Mouse (Mus musculus) intestine, embryonic 16.5 days (tissue): ENCODE measurements around the gene Cbarp. TPM values are rescaled to one million over a fixed set of nuclear protein-coding genes. Genes with fewer than 3 reads are reported as not detected.

Source experiments
- ATAC-seq: fragments of 200-750 bp; cut with Nextera tagmentation; 2 replicates; pipeline ENCODE4 v1.8.0; 2017; ENCODE audit warnings: moderate TSS enrichment, moderate library complexity
- H3K27ac ChIP-seq: fragments of 300-500 bp; sonication (generic); 2 replicates; pipeline ENCODE4 v1.5.1; 2014; ENCODE audit warnings: mild to moderate bottlenecking, low read length
- H3K27me3 ChIP-seq: fragments of 300-500 bp; sonication (generic); replicated peaks from 2 replicates; pipeline ENCODE4 v1.6.1; 2014; ENCODE audit warnings: low read length, control low read depth, mixed read lengths; ENCODE audit not compliant: control insufficient read depth, insufficient read depth
- H3K36me3 ChIP-seq: fragments of 300-500 bp; sonication (generic); 2 replicates; pipeline ENCODE4 v1.6.1; 2014; ENCODE audit warnings: low read length, control low read depth; ENCODE audit not compliant: control insufficient read depth, insufficient read depth
- H3K4me1 ChIP-seq: fragments of 300-500 bp; sonication (generic); 2 replicates; pipeline ENCODE4 v1.6.1; 2014; ENCODE audit warnings: low read length, control low read depth, mixed read lengths; ENCODE audit not compliant: control insufficient read depth, insufficient read depth
- H3K4me2 ChIP-seq: fragments of 300-500 bp; sonication (generic); 2 replicates; pipeline ENCODE4 v1.6.1; 2014; ENCODE audit warnings: low read depth, low read length, control low read depth
- H3K4me3 ChIP-seq: fragments of 300-500 bp; sonication (generic); 2 replicates; pipeline ENCODE4 v1.5.1; 2014; ENCODE audit warnings: mild to moderate bottlenecking, low read length
- H3K9ac ChIP-seq: fragments of 300-500 bp; sonication (generic); 2 replicates; pipeline ENCODE4 v1.6.1; 2014; ENCODE audit warnings: low read depth, low read length
- H3K9me3 ChIP-seq: fragments of 300-500 bp; sonication (generic); 2 replicates; pipeline ENCODE4 v1.6.1; 2016; ENCODE audit warnings: low read length, control low read depth; ENCODE audit not compliant: control insufficient read depth
- WGBS: fragments of 180-500 bp; shearing (Covaris S2); extraction: QIAGEN DNeasy Blood & Tissue Kit; methylation state at CpG from one replicate; pipeline ENCODE4 v1.1.7; 2014; 5-methylcytosine and 5-hydroxymethylcytosine counted together
- polyA plus RNA-seq: library from polyadenylated mRNA; unstranded; fragments of >200 nt; fragmentation: Nextera tagmentation; extraction: Ambion mirVana; gene quantifications from 2 replicates; pipeline ENCODE4 v1.2.1, GENCODE M21; 2015

Cbarp gene
- polyA plus RNA-seq, 1 experiment from 2014 or later, result 5.1 TPM

GRCm38 (mm10) chr10:80177441-80178279 lies 37.0 kb upstream of the Cbarp start:
- no peaks in the 10 kb centered on the region for H3K27me3 ChIP-seq
- no peaks in the 10 kb centered on the region for H3K9me3 ChIP-seq
- H3K4me1 ChIP-seq, result peaks cover 9% of the 10 kb centered on the region
- H3K4me2 ChIP-seq, result no peak overlapping the region
- H3K9ac ChIP-seq, result no peak overlapping the region; the same call in 1 of the 2 replicates
- no peaks in the 10 kb centered on the region for H3K36me3 ChIP-seq
- no peak for ATAC-seq
- H3K4me3 ChIP-seq, result no peak overlapping the region
- H3K27ac ChIP-seq, result no peak overlapping the region
- WGBS, result 67% methylated on average over 7 of the region's 7 CpGs

GRCm38 (mm10) chr10:80176270-80176834 lies 35.7 kb upstream of the Cbarp start:
- WGBS, result 88% methylated on average over 5 of the region's 5 CpGs
- Histone ChIP-seq H3K9me3 (no peaks in the 10 kb centered on the region), H3K4me2 (no peak overlapping the region), H3K36me3 (peaks cover 4% of the 10 kb centered on the region), H3K27me3 (no peaks in the 10 kb centered on the region), H3K27ac (no peak overlapping the region), H3K4me1 (peaks cover 20% of the 10 kb centered on the region), H3K4me3 (no peak overlapping the region), H3K9ac (no peak overlapping the region)
- no peak for ATAC-seq

GRCm38 (mm10) chr10:80175536-80176269 lies 35.1 kb upstream of the Cbarp start:
- H3K9ac ChIP-seq, result no peak overlapping the region
- H3K4me1 ChIP-seq, result peaks cover 23% of the 10 kb centered on the region
- no peak for ATAC-seq
- H3K27ac ChIP-seq, result no peak overlapping the region
- H3K9me3 ChIP-seq, result no peaks in the 10 kb centered on the region
- no peak overlapping the region for H3K4me2 ChIP-seq
- no peak overlapping the region for H3K4me3 ChIP-seq
- H3K27me3 ChIP-seq, result no peaks in the 10 kb centered on the region
- peaks cover 9% of the 10 kb centered on the region for H3K36me3 ChIP-seq
- WGBS, result 35% methylated on average over 4 of the region's 4 CpGs

- Histone ChIP-seq H3K27me3 (no peaks in the 10 kb centered on the region), H3K4me2 (no peak overlapping the region), H3K27ac (no peak overlapping the region), H3K4me3 (no peak overlapping the region), H3K9me3 (no peaks in the 10 kb centered on the region), H3K4me1 (peaks cover 17% of the 10 kb centered on the region), H3K9ac (no peak overlapping the region), H3K36me3 (peaks cover 19% of the 10 kb centered on the region)
- ATAC-seq, result no peak
- 40% methylated on average over 2 of the region's 2 CpGs for WGBS
Measured at GRCm38 (mm10) chr10:80174705-80175104, 34.1 kb upstream of the Cbarp start.

GRCm38 (mm10) chr10:80173955-80174640 lies 33.5 kb upstream of the Cbarp start:
- no peak for ATAC-seq
- Histone ChIP-seq H3K27me3 (no peaks in the 10 kb centered on the region), H3K9ac (no peak overlapping the region), H3K4me2 (no peak overlapping the region), H3K36me3 (peaks cover 20% of the 10 kb centered on the region), H3K4me1 (peaks cover 20% of the 10 kb centered on the region), H3K4me3 (no peak overlapping the region), H3K9me3 (no peaks in the 10 kb centered on the region), H3K27ac (no peak overlapping the region)
- WGBS, result 85% methylated on average over 10 of the region's 10 CpGs

GRCm38 (mm10) chr10:80173358-80173757 lies 32.7 kb upstream of the Cbarp start:
- Histone ChIP-seq H3K9me3 (no peaks in the 10 kb centered on the region), H3K4me3 (peak overlapping the region; percentile 60), H3K27ac (peak overlapping the region; percentile 63; the same call in 1 of the 2 replicates), H3K4me2 (peak overlapping the region; percentile 52), H3K4me1 (peaks cover 24% of the 10 kb centered on the region), H3K36me3 (peaks cover 20% of the 10 kb centered on the region), H3K27me3 (no peaks in the 10 kb centered on the region), H3K9ac (peak overlapping the region; percentile 71)
- no peak for ATAC-seq
- WGBS, result 10% methylated on average over 11 of the region's 11 CpGs

- Histone ChIP-seq H3K4me2 (peak within 1 kb of the TSS; percentile 52), H3K27ac (peak within 1 kb of the TSS; percentile 91), H3K4me3 (peak within 1 kb of the TSS; percentile 60), H3K4me1 (peaks cover 24% of the 10 kb centered on the region), H3K9ac (peak within 1 kb of the TSS; percentile 71), H3K9me3 (no peaks in the 10 kb centered on the region), H3K36me3 (peaks cover 20% of the 10 kb centered on the region), H3K27me3 (no peaks in the 10 kb centered on the region)
- peak; percentile 79 for ATAC-seq
- 6% methylated on average over 35 of the region's 35 CpGs for WGBS
Measured at GRCm38 (mm10) chr10:80172527-80173292, 32.1 kb upstream of the Cbarp start, which contains the start of gene 1600002K03Rik. TSS of gene 1600002K03Rik (plus strand) at chr10:80172944.

GRCm38 (mm10) chr10:80171760-80172526 lies 31.3 kb upstream of the Cbarp start:
- H3K27me3 ChIP-seq, result no peaks in the 10 kb centered on the region
- WGBS, result 81% methylated on average over 45 of the region's 45 CpGs
- peak overlapping the region; percentile 71 for H3K9ac ChIP-seq
- H3K4me2 ChIP-seq, result peak overlapping the region; percentile 52
- no peaks in the 10 kb centered on the region for H3K9me3 ChIP-seq
- H3K4me1 ChIP-seq, result peaks cover 26% of the 10 kb centered on the region
- ATAC-seq, result no peak
- peaks cover 20% of the 10 kb centered on the region for H3K36me3 ChIP-seq
- H3K27ac ChIP-seq, result peak overlapping the region; percentile 91
- H3K4me3 ChIP-seq, result peak overlapping the region; percentile 60; the same call in 1 of the 2 replicates
